Mouse (Mus musculus) spleen, adult 2 months (tissue): ENCODE data around the gene Tmem14c. TPM values are rescaled to one million over a fixed set of nuclear protein-coding genes. Genes with fewer than 3 reads are reported as not detected.
A peak's percentile ranks its signal among the peaks of the same experiment; 100 is the strongest.
"Not testable (repeated sequence)": the region's sequence is repeated elsewhere in the genome, so short reads cannot be mapped to it uniquely, and the experiment has no call there.

Source experiments
- DNase-seq, 2 experiments: peaks; one replicate each; pipeline versions ENCODE4 v3.0.0 to v3.0.0-alpha.2; 2012 to 2021; ENCODE audit warnings: low spot score in 2 of 2, low read depth in 1 of 2
- H3K27ac ChIP-seq: fragments of 200-500 bp; 2 replicates; pipeline ENCODE4 v1.5.1; 2012; ENCODE audit warnings: low read length, inconsistent platforms; ENCODE audit not compliant: insufficient read depth
- H3K27me3 ChIP-seq: fragments of 200-500 bp; 2 replicates; pipeline ENCODE4 v1.6.1; 2012; ENCODE audit warnings: mild to moderate bottlenecking, moderate library complexity, low read length, inconsistent platforms; ENCODE audit not compliant: control insufficient read depth, insufficient read depth
- H3K36me3 ChIP-seq: fragments of 200-500 bp; 2 replicates; pipeline ENCODE4 v1.6.1; 2012; ENCODE audit warnings: mild to moderate bottlenecking, low read length, inconsistent platforms; ENCODE audit not compliant: control insufficient read depth, insufficient read depth
- H3K4me1 ChIP-seq: fragments of 200-500 bp; 2 replicates; pipeline ENCODE4 v1.6.1; 2011; ENCODE audit warnings: inconsistent platforms; ENCODE audit not compliant: control insufficient read depth, insufficient read depth, insufficient read length
- H3K4me3 ChIP-seq: fragments of 200-500 bp; 2 replicates; pipeline ENCODE4 v1.5.1; 2011; ENCODE audit warnings: mild to moderate bottlenecking, inconsistent platforms; ENCODE audit not compliant: insufficient read depth, insufficient read length; ENCODE audit errors: extremely low read depth
- CTCF ChIP-seq: fragments of 200-500 bp; IDR thresholded peaks from 2 replicates; pipeline ENCODE4 v1.5.1; 2011; ENCODE audit warnings: mild to moderate bottlenecking, inconsistent platforms; ENCODE audit not compliant: insufficient read depth, insufficient read length, insufficient replicate concordance; ENCODE audit errors: extremely low read depth
- POLR2A ChIP-seq: fragments of 200-500 bp; IDR thresholded peaks from 2 replicates; pipeline ENCODE4 v1.6.1; 2011; ENCODE audit warnings: low read depth, low read length, inconsistent platforms
- WGBS: fragments of 180-500 bp; shearing (Covaris S2); methylation state at CpG from one replicate; pipeline ENCODE4 v1.1.7; 2018; 5-methylcytosine and 5-hydroxymethylcytosine counted together
- polyA plus RNA-seq: library from polyadenylated mRNA; depleted of rRNA; stranded (reverse); fragments of >200 nt; gene quantifications from 2 replicates; pipeline ENCODE4 v1.2.3, GENCODE M21; 2012

Gene Tmem14c
- polyA plus RNA-seq, 1 experiment: 82.3 TPM

DNA sequence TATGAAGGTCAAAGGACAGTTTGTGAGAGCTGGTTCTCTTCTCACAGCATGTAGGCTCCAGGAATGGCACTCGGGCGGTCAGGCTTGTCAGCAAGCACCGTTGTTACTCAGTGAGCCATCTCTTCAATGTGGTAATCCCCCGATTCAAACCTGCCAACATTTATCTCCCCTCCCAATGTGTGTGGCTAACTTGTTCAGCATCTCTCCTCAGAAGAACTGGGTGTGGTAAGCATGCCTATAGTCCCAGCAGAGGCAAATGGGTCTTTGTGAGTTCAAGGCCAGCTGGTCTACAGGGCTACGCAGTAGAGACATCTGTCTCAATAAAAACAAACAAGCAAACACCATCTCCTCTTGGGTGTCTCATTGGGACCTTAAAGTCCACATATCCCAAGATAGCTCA is 43.1 kb upstream of the Tmem14c start:
- H3K36me3 ChIP-seq: no peaks in the 10 kb centered on the region
- H3K27me3 ChIP-seq: no peaks in the 10 kb centered on the region
- H3K27ac ChIP-seq: no peak overlapping the region
- H3K4me1 ChIP-seq: no peaks in the 10 kb centered on the region
- WGBS: 90% methylated on average over 5 of the region's 5 CpGs
- H3K4me3 ChIP-seq: no peak overlapping the region
- DNase-seq: no peak
- no peak for TF ChIP-seq CTCF
- no peak for TF ChIP-seq POLR2A

GRCm38 (mm10) chr13:40977609-40978008 is 38.5 kb upstream of the Tmem14c start:
- peak in 1 of 2 experiments; percentile 17 for DNase-seq
- H3K4me1 ChIP-seq: no peaks in the 10 kb centered on the region; the same call in 1 of the 2 replicates
- H3K27ac ChIP-seq: no peak overlapping the region
- no peak overlapping the region for H3K4me3 ChIP-seq
- no peaks in the 10 kb centered on the region for H3K36me3 ChIP-seq
- H3K27me3 ChIP-seq: no peaks in the 10 kb centered on the region
- TF ChIP-seq POLR2A: no peak
- peak; percentile 60; the same call in 1 of the 2 replicates for TF ChIP-seq CTCF
- 23% methylated on average over 7 of the region's 7 CpGs for WGBS

DNA sequence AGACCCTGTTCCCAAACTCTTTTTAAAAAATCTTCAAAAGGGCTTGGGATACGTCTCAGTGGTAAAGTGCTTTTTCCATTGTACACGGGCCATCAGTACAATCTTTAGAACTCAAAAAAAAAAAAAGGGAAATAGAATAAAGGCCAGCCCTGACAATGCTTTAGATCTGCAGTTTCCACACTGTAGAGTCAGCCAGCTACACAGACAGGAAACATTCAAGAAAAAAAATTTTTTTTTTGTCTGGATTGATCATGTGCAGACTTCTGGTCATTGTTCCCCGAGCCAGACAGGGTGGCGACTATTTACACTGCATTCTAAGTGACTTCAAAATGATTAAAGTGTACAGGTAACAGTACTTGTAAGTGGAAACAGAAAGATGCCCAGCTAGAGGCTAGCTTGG is 37.4 kb upstream of the Tmem14c start:
- no peaks in the 10 kb centered on the region for H3K36me3 ChIP-seq
- no peak for DNase-seq
- no peak overlapping the region for H3K27ac ChIP-seq
- WGBS: 26% methylated on average over 4 of the region's 4 CpGs
- no peak for TF ChIP-seq CTCF
- no peak for TF ChIP-seq POLR2A
- no peaks in the 10 kb centered on the region for H3K27me3 ChIP-seq
- H3K4me1 ChIP-seq: no peaks in the 10 kb centered on the region; the same call in 1 of the 2 replicates
- H3K4me3 ChIP-seq: no peak overlapping the region

- Histone ChIP-seq H3K4me3 (no peak overlapping the region), H3K36me3 (no peaks in the 10 kb centered on the region), H3K27ac (no peak overlapping the region), H3K27me3 (no peaks in the 10 kb centered on the region), H3K4me1 (no peaks in the 10 kb centered on the region; the same call in 1 of the 2 replicates)
- no peak for DNase-seq
- TF ChIP-seq CTCF (no peak), POLR2A (no peak)
- WGBS: 42% methylated on average over 2 of the region's 2 CpGs
Measured at GRCm38 (mm10) chr13:40979321-40979720, 36.8 kb upstream of the Tmem14c start.

DNA sequence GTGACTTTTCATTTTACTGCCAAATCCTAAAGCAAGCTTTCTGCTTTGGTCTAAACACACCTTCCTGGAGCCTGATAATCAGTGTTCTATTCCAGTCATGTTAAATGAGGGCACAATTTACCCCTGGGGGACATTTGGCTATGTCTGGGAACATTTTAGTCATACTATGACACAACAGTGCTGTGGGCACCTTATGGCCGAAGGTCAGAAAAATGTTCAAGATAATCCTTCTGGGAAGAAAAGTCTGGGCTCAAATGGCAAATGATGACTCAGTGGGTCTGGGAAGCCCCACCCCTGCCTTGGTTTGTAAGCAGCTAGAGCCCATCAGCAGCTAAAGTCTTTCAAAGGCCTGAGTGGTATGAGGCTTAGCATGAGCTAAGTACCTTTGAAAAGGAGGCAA is 33.3 kb upstream of the Tmem14c start:
- no peaks in the 10 kb centered on the region for H3K27me3 ChIP-seq
- no peak for DNase-seq
- no peak overlapping the region for H3K4me3 ChIP-seq
- H3K27ac ChIP-seq: no peak overlapping the region
- H3K36me3 ChIP-seq: no peaks in the 10 kb centered on the region
- no peaks in the 10 kb centered on the region; the same call in 1 of the 2 replicates for H3K4me1 ChIP-seq
- no peak for TF ChIP-seq CTCF
- TF ChIP-seq POLR2A: no peak
- WGBS: 88% methylated on average over 1 of the region's 1 CpGs

- no peak for TF ChIP-seq POLR2A
- no peak for TF ChIP-seq CTCF
- Histone ChIP-seq H3K36me3 (no peaks in the 10 kb centered on the region), H3K27ac (no peak overlapping the region), H3K4me3 (no peak overlapping the region), H3K4me1 (no peaks in the 10 kb centered on the region), H3K27me3 (no peaks in the 10 kb centered on the region)
- 95% methylated on average over 5 of the region's 5 CpGs for WGBS
- no peak for DNase-seq
Measured at GRCm38 (mm10) chr13:40986081-40986480, 30.0 kb upstream of the Tmem14c start.

DNA sequence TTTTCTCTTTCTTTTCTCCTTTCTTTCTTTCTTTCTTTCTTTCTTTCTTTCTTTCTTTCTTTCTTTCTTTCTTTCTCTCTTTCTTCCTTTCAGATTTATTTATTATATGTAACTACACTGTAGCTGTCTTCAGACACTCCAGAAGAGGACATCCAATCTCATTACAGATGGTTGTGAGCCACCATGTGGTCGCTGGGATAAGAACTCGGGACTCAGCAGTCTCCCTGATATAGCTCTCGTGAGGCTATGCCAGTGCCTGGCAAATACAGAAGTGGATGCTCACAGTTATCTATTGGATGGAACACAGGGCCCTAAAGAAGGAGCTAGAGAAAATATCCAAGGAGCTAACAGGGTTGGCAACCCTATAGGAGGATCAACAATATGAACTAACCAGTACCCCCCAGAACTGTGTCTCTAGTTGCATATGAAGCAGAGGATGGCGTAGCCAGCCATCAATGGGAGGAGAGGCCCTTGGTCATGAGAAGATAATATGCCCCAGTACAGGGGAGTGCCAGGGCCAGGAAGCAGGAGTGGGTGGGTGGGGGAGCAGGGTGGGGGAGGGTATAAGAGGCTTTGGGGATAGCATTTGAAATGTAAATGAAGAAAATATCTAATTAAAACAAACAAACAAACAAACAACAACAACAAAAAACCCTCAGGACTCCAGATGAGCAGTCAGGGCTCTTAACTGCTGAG is 28.3 kb upstream of the Tmem14c start:
- not testable (repeated sequence) for H3K27me3 ChIP-seq, H3K36me3 ChIP-seq, H3K27ac ChIP-seq, H3K4me3 ChIP-seq, DNase-seq, H3K4me1 ChIP-seq
- 80% methylated on average over 4 of the region's 4 CpGs for WGBS
